Mouse (Mus musculus) brown adipose tissue, adult 24 weeks (tissue): ENCODE results near the gene Rictor. TPM values are rescaled to one million over a fixed set of nuclear protein-coding genes. Genes with fewer than 3 reads are reported as not detected.
"Not testable (repeated sequence)": the region's sequence is repeated elsewhere in the genome, so short reads cannot be mapped to it uniquely, and the experiment has no call there.

Experiments used
- H3K27ac ChIP-seq: fragments of 200-500 bp; replicated peaks from 2 replicates; pipeline ENCODE4 v1.5.1; 2012; ENCODE audit warnings: low read depth, mild to moderate bottlenecking, low read length
- H3K4me1 ChIP-seq: fragments of 200-500 bp; 2 replicates; pipeline ENCODE4 v1.6.1; 2012; ENCODE audit warnings: low read length, mixed read lengths; ENCODE audit not compliant: control insufficient read depth, insufficient read depth, insufficient read length
- H3K4me3 ChIP-seq: fragments of 200-500 bp; 2 replicates; pipeline ENCODE4 v1.5.1; 2012; ENCODE audit warnings: low read depth, mild to moderate bottlenecking, low read length, moderate library complexity; ENCODE audit not compliant: insufficient read depth
- polyA plus RNA-seq: library from polyadenylated mRNA; stranded (reverse); fragments of >200 nt; gene quantifications from 2 replicates; pipeline ENCODE4 v1.2.4, GENCODE M21; 2012; ENCODE audit not compliant: missing spikeins, insufficient read depth, insufficient read length

Rictor gene
- polyA plus RNA-seq, 1 experiment, result 7.4 TPM

DNA sequence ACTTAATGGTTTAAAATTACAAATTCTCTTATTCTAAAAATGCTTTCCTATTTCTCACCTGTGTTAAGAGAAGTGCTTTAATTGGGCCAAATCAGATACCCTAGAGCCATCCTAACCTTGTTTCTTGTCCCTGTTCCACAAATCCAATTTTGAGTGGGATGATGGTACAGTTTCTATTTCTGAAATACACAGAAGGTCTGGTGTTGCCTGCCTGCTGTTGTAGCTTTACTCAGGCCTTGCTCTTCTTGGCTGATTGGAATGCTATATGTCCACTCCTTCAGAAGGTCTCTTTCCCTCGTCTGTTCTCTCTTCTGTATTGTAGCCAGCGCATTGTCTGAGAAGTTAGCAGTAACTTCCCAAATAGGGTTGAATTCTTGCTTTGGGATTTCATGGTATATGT, 13.2 kb downstream of the Rictor start:
- H3K4me3 ChIP-seq, result no peak overlapping the region
- H3K4me1 ChIP-seq, result peaks cover 4% of the 10 kb centered on the region
- H3K27ac ChIP-seq, result no peak overlapping the region

DNA sequence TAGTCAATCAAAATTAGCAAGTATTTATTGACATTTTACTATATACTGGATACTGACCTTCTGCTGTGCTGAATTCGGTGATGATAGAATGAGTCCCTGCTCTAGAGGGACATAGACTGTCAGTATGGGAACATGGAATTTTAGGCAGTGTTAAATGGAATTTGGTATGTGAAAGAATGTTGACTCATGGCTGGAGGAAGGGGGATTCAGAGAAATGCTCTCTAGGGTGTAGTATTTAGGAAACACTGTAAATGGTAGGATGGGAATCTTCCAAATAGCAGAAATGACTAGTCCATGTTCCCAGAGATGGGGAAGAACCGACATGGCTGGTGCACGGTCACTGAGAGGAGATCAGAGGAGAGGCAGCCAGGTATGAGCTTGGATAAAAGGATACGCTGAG, 13.6 kb downstream of the Rictor start:
- no peak overlapping the region for H3K27ac ChIP-seq
- no peak overlapping the region for H3K4me3 ChIP-seq
- peaks cover 6% of the 10 kb centered on the region for H3K4me1 ChIP-seq

DNA sequence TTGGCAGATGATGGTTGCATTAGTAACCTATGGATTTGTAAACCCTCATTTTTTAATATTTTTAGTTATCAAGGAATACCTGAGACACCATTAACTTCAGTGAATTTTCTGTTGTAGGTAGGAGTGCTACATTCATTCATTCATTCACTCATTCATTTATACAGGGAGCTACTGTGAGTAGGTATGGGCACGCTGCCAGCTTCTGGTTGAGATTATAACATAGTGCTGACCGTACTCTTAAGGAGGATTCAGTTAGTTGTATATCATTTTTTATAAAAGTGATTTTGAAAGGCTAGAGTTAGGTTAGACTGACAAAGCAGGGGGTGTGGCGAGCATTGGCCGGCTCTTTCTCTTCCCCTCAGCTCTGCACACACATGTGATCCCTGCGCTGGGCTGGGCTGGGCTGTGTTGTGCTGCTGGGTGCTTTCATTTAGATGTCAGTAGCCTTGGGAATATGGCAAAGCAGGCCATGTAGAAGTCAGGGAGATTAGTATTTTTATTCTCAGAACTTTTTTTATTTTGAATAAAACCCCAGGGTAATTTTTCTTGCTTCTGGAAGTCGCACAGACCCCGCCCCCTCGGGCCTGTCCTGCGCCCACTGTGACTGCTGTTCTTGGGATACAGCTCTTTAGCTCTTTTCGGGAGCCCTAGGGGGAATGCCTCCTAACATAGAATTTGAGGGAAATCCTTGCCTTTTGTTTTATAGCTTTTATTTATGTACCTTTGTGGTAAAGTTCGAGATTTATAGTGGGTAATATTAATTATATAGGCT, 14.4 kb downstream of the Rictor start:
- Histone ChIP-seq H3K4me1 (peaks cover 6% of the 10 kb centered on the region), H3K27ac (no peak overlapping the region), H3K4me3 (no peak overlapping the region)

- H3K27ac ChIP-seq, result no peak overlapping the region
- H3K4me1 ChIP-seq, result peaks cover 6% of the 10 kb centered on the region
- H3K4me3 ChIP-seq, result no peak overlapping the region
These were observed 15.2 kb downstream of the Rictor start for GRCm38 (mm10) chr15:6723338-6723737.

GRCm38 (mm10) chr15:6724442-6724841, 16.3 kb downstream of the Rictor start:
- H3K27ac ChIP-seq, result no peak overlapping the region
- H3K4me3 ChIP-seq, result no peak overlapping the region
- peaks cover 4% of the 10 kb centered on the region; the same call in 1 of the 2 replicates for H3K4me1 ChIP-seq

DNA sequence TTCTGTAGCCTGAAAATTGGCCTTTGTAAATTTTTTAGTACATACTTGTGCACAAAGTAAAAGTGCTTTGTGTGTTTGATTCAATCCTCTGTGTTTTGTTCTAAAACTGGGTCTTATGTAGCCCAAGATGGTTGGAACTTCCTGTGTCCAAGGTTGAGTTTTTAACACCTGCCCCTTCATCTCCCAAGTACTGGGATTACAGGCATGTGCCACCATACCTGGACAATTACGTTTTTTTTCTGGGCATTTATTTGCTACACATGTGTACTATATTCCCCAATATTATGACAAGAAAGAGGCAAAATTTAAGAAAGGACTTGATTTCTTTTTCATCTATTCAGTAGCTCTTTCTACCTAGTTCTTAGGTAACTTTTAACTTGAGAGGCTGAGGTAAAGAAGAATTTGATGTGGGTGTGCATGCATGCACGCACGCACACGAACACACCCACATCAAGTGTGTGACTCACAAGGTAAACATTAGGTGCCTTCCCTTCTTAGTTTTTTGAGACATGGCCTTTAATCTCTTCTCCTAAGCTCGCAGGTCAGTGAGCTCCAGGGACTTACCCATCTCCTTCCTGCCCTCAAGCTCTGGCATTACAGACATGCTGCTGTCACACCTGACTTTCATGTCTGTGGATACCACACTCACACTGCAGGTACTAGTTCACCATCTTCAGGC, 18.1 kb downstream of the Rictor start:
- H3K27ac ChIP-seq, result no peak overlapping the region

DNA sequence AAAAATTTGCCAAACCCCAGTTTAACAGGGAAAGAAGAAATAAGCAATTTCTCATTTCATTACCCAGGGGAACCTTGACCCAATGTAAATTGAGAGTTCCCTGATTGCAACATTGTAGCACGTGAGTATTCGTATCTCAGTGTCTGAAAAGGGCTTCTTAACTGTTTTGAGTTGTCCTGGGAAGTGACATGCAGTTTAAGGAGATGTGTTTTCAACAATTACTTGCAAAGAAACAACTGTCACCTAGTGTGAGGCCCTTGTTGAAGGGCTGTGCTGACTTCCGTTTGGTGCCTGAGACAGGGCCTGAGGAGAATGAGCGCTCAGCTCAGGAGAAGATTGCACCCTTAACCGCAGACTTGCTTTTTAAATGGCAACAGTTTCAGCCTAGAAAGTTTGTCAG, 24.9 kb downstream of the Rictor start:
- H3K4me3 ChIP-seq, result no peak overlapping the region
- H3K4me1 ChIP-seq, result peaks cover 14% of the 10 kb centered on the region; the same call in 1 of the 2 replicates
- no peak overlapping the region for H3K27ac ChIP-seq

More for the DNA sequence above, 18.1 kb downstream of the Rictor start:
- Histone ChIP-seq H3K4me3 (no peak overlapping the region), H3K4me1 (peaks cover 4% of the 10 kb centered on the region; the same call in 1 of the 2 replicates)

DNA sequence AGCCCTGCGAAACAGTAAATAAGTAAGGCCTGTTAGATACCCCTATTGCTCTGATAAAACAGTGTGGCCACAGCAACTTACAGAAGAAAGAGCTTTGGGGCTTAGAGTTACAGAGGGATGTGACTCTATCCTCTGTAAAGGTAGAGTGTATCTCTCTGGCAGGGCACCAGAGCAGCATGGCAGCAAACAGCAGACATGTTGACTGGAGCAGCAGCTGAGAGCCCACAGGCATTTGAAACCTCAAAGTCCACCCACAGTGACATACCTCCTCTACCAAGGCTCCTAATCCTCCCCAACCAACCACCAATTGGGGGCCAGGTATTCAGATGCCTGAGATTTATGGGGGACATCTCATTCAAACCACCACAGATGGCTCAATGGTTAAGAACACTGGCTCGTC, 31.0 kb downstream of the Rictor start:
- H3K27ac ChIP-seq, result no peak overlapping the region
- H3K4me3 ChIP-seq, result no peak overlapping the region
- H3K4me1 ChIP-seq, result 0 out of 2 replicates have a peak, but pooled peaks cover 4% of the 10 kb centered on the region

DNA sequence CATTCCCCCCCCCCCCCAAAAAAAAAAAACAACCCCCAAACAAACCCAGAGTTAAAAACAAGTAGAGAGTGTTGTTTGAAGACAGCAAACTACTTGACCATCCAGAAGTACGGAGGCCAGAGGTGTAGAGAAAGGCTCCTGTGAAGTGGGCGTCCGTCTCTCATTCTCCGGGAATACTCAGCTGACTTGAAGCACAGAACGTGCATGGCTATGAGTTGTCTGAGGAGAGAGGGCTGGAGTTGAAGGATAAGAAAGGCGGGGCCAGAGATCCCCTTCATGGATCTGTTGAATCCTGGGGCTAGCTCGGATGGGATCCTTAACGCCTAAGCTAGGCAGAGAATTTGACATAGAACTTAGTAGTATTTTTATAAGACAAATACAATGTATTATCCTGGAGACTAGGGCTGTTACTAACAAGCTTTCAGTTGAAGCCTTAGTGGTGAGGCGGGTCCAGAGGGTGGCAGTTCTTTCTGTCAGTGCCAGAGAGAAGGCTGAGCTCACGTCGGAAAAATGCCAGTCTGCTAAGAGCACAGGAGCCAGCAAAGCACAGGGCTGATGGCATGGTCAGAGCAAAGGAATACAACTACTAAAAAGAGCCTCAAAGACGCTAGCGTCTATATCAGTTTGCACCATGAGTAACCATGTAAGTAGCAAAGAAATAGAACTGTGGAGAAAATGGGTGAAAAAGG, 34.3 kb downstream of the Rictor start:
- Histone ChIP-seq H3K27ac (no peak overlapping the region), H3K4me3 (no peak overlapping the region), H3K4me1 (no peaks in the 10 kb centered on the region)

GRCm38 (mm10) chr15:6743723-6744122, 35.5 kb downstream of the Rictor start:
- no peak overlapping the region for H3K4me3 ChIP-seq
- H3K4me1 ChIP-seq, result no peaks in the 10 kb centered on the region
- H3K27ac ChIP-seq, result no peak overlapping the region

DNA sequence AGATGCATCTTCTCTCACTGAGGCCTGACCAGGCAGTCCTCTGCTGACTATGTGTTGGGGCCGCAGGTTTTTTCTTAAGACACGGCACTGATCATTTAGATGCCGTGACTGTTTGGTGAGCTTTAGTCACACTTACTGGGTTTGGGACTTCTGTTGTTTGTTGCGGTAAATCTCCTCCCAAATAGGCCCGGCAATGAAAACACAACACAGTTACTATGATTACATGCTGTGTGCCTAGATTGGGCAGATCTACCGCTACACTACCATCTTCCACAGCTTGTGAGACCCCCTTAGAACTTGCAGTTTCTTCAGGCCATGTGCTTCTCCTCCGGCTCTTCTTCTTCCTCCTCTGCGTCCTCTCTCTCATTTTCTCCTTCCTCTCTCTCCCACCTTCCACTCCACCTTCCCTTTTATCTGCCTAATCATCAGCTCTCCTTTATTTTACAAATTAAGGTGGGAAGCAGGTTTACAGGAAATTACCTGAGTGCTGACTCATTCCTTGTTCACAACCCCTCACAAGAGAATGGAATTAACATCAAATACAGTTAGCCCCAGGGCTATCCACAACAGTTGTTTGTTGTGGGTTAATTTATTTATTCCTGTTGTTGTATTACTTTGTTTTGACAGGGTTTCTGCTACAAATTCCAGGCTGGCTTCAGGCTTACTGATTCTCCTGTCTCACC, 38.3 kb downstream of the Rictor start:
- H3K4me3 ChIP-seq, H3K4me1 ChIP-seq, H3K27ac ChIP-seq: not testable (repeated sequence)

GRCm38 (mm10) chr15:6747001-6747400, 38.8 kb downstream of the Rictor start:
- H3K27ac ChIP-seq, result no peak overlapping the region
- no peaks in the 10 kb centered on the region for H3K4me1 ChIP-seq
- no peak overlapping the region for H3K4me3 ChIP-seq

- no peaks in the 10 kb centered on the region for H3K4me1 ChIP-seq
- no peak overlapping the region for H3K27ac ChIP-seq
- no peak overlapping the region for H3K4me3 ChIP-seq
These were observed 46.2 kb downstream of the Rictor start for GRCm38 (mm10) chr15:6754400-6754799.

GRCm38 (mm10) chr15:6772265-6772664, 64.1 kb downstream of the Rictor start:
- no peak overlapping the region for H3K4me3 ChIP-seq
- H3K4me1 ChIP-seq, result no peaks in the 10 kb centered on the region
- H3K27ac ChIP-seq, result no peak overlapping the region

- no peak overlapping the region for H3K27ac ChIP-seq
- H3K4me3 ChIP-seq, result no peak overlapping the region
- no peaks in the 10 kb centered on the region for H3K4me1 ChIP-seq
These were observed 78.0 kb downstream of the Rictor start for GRCm38 (mm10) chr15:6786212-6786611.
